Mouse (Mus musculus): Measurements from ENCODE around the gene Pdpr. TPM values are rescaled to one million over a fixed set of nuclear protein-coding genes. Genes with fewer than 3 reads are reported as not detected.

The Pdpr gene
- 14.5 and 14.7 TPM in 2 replicates for polyA plus RNA-seq (2016; fragmentation: Nextera tagmentation; extraction: Ambion mirVana)

DNA sequence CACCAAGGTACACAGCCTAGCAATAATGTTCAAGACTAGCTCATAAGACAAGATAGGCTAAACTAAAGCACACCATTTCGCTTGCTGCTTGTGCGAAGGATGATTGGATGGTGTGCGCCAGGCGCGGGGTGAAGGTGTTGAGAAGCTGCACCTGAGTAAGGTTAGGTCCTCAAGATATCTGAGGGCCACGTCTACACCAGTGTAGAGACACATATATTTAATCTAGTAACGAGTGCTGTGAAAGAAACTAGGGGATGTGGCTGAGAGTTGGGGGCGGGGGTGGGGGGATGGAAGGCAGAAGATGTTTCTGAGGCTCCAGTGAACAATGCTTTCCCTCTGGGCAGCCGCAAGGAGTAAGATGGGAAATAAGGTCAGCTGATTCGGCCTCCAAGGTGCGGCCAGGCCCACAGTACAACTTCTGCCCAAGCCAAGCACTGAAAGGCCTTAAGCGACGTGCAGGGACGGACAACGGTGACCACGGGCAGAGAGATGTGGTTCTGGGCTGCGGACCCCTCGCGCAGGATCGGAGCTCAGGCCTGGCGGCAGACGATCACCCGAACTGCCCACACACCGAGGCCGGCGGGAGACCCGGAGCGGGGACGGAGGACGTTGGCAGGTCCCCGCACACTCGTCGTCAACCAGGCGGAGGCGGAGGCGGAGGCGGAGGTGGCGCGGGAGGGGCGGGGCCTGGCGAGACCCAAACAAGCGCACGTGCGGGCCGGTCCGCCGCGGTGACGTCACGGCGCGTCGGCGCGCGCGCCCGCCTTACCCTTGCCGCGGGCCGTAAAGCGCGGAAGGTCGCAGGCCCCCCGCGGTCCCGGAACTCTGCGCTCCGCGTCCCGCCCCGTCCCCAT lies at the start of gene Pdpr:
Gene Pdpr, plus strand, starts transcription at position 766 of the 854 bp plus-strand sequence.
- Histone ChIP-seq H3K27ac (peak within 1 kb of the TSS; percentile 62), H3K27me3 (no peaks in the 10 kb centered on the region), H3K36me3 (no peaks in the 10 kb centered on the region), H3K4me1 (replicated peaks) (peaks cover 5% of the 10 kb centered on the region), H3K4me2 (peak within 1 kb of the TSS; percentile 79), H3K4me3 (replicated peaks) (peak within 1 kb of the TSS; percentile 66), H3K9me3 (no peaks in the 10 kb centered on the region), H3K9ac (replicated peaks) (peak within 1 kb of the TSS; percentile 70)
- ATAC-seq (ENCODE audit: insufficient number of reproducible peaks, insufficient read depth, low FRiP score, low TSS enrichment, low read depth), result peak; percentile 83
- WGBS, result 11% methylated on average over 33 of the region's 72 CpGs

DNA sequence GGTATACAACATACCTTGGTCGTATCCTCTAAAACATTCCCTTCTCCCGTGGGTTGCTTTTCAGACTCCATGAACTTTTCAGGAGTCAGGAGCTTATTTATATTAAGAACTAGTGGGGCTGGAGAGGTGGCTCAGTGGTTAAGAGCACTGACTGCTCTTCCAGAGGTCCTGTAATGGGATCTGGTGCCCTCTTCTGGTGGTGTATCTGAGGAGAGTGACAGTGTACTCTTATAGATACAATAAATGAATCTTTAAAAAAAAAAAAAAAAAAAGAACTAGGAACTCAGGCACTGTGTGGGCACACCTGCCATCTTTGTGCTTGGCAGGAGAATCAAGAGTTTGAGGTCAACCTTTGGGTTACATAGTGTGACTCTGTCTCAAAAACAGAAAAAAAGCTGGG lies 45.7 kb upstream of the Pdpr start:
- Histone ChIP-seq H3K4me3 (replicated peaks) (no peak overlapping the region), H3K4me2 (no peak overlapping the region), H3K27me3 (no peaks in the 10 kb centered on the region), H3K9ac (replicated peaks) (no peak overlapping the region), H3K27ac (no peak overlapping the region), H3K36me3 (peaks cover 99% of the 10 kb centered on the region), H3K4me1 (replicated peaks) (no peaks in the 10 kb centered on the region), H3K9me3 (no peaks in the 10 kb centered on the region)
- WGBS, result 95% methylated on average over 2 of the region's 2 CpGs
- no peak for ATAC-seq (ENCODE audit: insufficient number of reproducible peaks, insufficient read depth, low FRiP score, low TSS enrichment, low read depth)

DNA sequence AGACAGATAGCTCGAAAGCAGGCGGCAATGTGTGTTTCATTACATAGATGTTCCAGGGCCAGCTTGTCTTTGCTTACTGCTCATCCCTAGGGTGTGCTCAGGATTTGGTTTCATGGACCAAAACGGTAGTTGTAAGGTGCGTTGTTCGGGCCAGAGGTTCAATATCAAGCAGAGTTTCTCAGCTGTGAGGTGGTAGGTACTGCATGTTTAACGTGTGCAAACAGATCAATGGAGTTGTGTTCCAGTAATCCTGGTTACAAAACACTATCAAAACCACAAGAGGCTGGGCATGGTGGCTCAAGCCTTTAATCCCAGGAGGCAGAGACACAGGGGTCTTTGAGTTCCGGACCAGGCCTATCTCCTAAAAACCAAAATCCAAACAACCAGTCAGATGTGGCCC lies 45.3 kb upstream of the Pdpr start:
- H3K27ac ChIP-seq, result no peak overlapping the region
- no peak for ATAC-seq (ENCODE audit: insufficient number of reproducible peaks, insufficient read depth, low FRiP score, low TSS enrichment, low read depth)
- no peaks in the 10 kb centered on the region for H3K27me3 ChIP-seq
- H3K9ac ChIP-seq (replicated peaks), result no peak overlapping the region
- H3K36me3 ChIP-seq, result peaks cover 99% of the 10 kb centered on the region
- H3K9me3 ChIP-seq, result no peaks in the 10 kb centered on the region
- H3K4me3 ChIP-seq (replicated peaks), result no peak overlapping the region
- H3K4me1 ChIP-seq (replicated peaks), result no peaks in the 10 kb centered on the region
- 94% methylated on average over 7 of the region's 7 CpGs for WGBS
- H3K4me2 ChIP-seq, result no peak overlapping the region

DNA sequence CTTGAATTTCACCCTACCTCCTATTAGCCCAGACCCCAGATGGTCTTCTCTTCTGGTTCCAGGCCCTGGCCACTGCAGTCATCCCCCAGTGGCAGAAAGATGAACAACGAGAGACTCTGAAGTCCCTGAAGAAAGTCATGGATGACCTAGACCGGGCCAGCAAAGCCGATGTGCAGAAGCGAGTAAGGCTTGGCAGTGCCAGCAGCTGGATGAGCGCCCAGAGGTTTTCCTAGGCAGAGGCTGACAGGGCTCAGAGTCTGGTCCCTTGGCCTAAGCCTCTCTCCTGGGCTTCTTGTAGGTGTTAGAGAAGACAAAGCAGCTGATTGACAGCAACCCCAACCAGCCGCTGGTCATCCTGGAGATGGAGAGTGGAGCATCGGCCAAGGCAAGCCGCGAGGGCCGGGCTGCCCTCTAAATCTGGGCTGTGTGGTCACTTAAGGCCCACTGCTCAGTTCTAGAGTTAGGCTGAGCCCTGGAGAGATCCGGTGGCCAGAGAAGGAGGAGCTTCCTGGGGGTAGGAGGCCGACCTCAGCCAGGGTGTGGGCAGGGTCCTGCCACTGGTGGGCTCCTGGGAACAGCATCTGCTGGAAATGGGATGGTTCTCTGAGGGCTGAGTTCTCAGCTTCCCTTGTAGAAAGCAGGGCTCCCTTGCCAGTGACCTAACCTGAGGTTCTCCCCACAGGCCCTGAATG lies 40.5 kb upstream of the Pdpr start:
- no peak overlapping the region for H3K27ac ChIP-seq
- no peaks in the 10 kb centered on the region for H3K27me3 ChIP-seq
- H3K4me2 ChIP-seq, result no peak overlapping the region
- 95% methylated on average over 12 of the region's 12 CpGs for WGBS
- no peak overlapping the region for H3K4me3 ChIP-seq (replicated peaks)
- no peak overlapping the region for H3K9ac ChIP-seq (replicated peaks)
- H3K4me1 ChIP-seq (replicated peaks), result peaks cover 14% of the 10 kb centered on the region
- ATAC-seq (ENCODE audit: insufficient number of reproducible peaks, insufficient read depth, low FRiP score, low TSS enrichment, low read depth), result no peak
- no peaks in the 10 kb centered on the region for H3K9me3 ChIP-seq
- peaks cover 80% of the 10 kb centered on the region for H3K36me3 ChIP-seq

DNA sequence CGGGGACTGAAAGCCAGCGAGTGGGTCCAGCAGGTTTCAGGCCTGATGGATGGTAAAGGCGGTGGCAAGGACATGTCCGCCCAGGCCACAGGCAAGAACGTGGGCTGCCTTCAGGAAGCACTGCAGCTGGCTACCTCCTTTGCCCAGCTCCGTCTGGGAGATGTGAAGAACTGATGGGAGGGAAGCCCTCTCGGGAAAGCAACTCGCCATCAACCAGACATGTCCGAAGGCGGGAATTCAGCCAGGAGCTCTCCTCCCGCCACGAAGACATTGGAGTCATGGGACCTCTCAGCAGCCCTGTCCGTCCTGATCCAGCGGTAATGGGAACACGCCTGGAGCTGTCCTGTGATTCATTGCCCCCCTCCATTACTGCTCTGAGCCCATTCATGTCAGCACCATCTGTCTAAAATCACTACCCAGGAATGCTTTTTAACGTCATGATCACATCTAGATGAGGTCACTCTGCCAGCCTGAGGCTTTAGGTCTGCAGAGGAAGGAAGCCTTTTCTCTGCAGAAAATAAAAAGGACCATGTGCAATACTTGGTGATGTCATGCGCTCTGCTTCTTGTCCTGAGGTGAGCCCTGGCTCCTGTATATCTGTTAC lies 39.3 kb upstream of the Pdpr start:
- 93% methylated on average over 17 of the region's 17 CpGs for whole genome bisulfite sequencing
- Histone ChIP-seq H3K27ac (no peak overlapping the region), H3K4me1 (replicated peaks) (peaks cover 14% of the 10 kb centered on the region), H3K27me3 (no peaks in the 10 kb centered on the region), H3K9ac (replicated peaks) (no peak overlapping the region), H3K4me2 (no peak overlapping the region), H3K9me3 (no peaks in the 10 kb centered on the region), H3K36me3 (peaks cover 70% of the 10 kb centered on the region), H3K4me3 (replicated peaks) (no peak overlapping the region)
- ATAC-seq (ENCODE audit: insufficient number of reproducible peaks, insufficient read depth, low FRiP score, low TSS enrichment, low read depth), result no peak

DNA sequence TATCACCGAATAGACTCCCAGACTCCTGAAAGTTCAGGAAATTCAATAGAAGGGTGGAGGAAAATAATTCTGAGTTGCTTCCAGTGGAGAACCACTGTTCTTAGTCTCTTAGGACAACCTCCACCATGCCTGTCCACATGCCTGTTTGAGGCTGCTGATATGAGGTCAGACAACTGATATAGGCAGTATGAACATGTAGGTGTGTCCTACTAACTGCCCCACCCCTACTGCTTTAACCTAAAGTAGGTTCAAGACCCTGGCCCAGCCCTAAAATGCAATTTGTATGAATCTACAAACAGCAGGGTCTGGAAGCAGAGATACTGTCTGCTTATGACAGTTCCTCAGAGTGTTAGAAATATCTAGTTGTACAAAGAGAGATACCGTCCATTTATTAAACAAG lies 38.8 kb upstream of the Pdpr start:
- no peaks in the 10 kb centered on the region for H3K9me3 ChIP-seq
- 0 out of 2 replicates have a peak, but pooled peaks have one; percentile 2 for ATAC-seq (ENCODE audit: insufficient number of reproducible peaks, insufficient read depth, low FRiP score, low TSS enrichment, low read depth)
- no peak overlapping the region for H3K27ac ChIP-seq
- WGBS, result 65% methylated on average over 2 of the region's 2 CpGs
- H3K36me3 ChIP-seq, result peaks cover 64% of the 10 kb centered on the region
- H3K4me3 ChIP-seq (replicated peaks), result peak overlapping the region; percentile 95; the same call in 1 of the 2 replicates
- no peak overlapping the region for H3K4me2 ChIP-seq
- H3K4me1 ChIP-seq (replicated peaks), result peaks cover 14% of the 10 kb centered on the region
- H3K27me3 ChIP-seq, result peaks cover under 1% of the 10 kb centered on the region; the same call in 1 of the 2 replicates
- H3K9ac ChIP-seq (replicated peaks), result no peak overlapping the region

DNA sequence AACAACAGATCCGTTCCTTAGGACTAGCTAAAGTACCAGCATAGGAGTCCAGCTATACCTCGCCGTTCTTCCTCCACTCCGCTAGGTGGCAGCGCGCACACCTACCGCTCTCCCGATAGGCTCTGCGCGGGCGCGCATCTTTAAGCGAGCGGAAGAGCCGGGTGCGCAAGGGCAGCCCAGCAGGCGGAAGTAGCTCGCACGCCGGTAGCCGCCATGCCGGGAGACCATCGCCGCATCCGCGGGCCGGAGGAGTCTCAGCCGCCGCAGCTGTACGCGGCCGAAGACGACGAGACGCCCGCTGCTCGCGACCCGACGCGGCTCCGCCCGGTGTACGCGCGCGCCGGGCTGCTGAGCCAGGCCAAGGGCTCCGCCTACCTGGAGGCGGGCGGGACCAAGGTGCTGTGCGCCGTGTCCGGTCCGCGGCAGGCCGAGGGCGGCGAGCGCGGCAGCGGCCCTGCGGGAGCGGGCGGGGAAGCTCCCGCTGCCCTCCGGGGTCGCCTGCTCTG lies 38.2 kb upstream of the Pdpr start, which contains the start of gene Exosc6:
Gene Exosc6, plus strand, starts transcription at position 182 of the 506 bp plus-strand sequence.
- Histone ChIP-seq H3K36me3 (peaks cover 60% of the 10 kb centered on the region), H3K4me1 (replicated peaks) (peaks cover 20% of the 10 kb centered on the region), H3K27ac (peak within 1 kb of the TSS; percentile 88), H3K9ac (replicated peaks) (peak within 1 kb of the TSS; percentile 94), H3K4me2 (peak within 1 kb of the TSS; percentile 99), H3K4me3 (replicated peaks) (peak within 1 kb of the TSS; percentile 95), H3K9me3 (no peaks in the 10 kb centered on the region), H3K27me3 (peaks cover 5% of the 10 kb centered on the region; the same call in 1 of the 2 replicates)
- under 1% methylated on average over 68 of the region's 68 CpGs for WGBS
- peak; percentile 92 for ATAC-seq (ENCODE audit: insufficient number of reproducible peaks, insufficient read depth, low FRiP score, low TSS enrichment, low read depth)

DNA sequence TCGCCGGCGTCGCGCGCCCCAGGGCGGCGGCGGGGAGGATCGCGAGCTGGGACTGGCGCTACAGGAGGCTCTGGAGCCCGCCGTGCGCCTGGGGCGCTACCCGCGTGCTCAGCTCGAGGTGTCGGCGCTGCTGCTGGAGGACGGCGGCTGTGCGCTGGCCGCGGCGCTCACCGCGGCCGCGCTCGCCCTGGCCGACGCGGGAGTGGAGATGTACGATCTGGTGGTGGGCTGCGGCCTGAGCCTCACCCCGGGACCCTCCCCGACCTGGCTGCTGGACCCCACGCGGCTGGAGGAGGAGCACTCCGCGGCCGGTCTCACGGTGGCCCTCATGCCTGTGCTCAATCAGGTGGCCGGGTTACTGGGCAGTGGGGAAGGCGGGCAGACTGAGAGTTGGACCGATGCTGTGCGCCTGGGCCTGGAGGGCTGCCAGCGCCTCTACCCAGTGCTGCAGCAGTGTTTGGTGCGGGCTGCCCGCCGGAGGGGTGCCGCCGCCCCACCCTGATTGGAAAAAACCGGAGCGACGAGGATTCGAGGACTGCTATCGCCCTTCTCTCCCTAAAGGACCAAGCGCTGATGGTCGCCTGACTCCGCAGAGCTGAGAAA lies 37.6 kb upstream of the Pdpr start:
- peak; percentile 16; the same call in 1 of the 2 replicates for ATAC-seq (ENCODE audit: insufficient number of reproducible peaks, insufficient read depth, low FRiP score, low TSS enrichment, low read depth)
- Histone ChIP-seq H3K4me1 (replicated peaks) (peaks cover 24% of the 10 kb centered on the region), H3K9me3 (no peaks in the 10 kb centered on the region), H3K36me3 (peaks cover 54% of the 10 kb centered on the region), H3K4me2 (peak overlapping the region; percentile 99), H3K9ac (replicated peaks) (peak overlapping the region; percentile 94), H3K27me3 (peaks cover 5% of the 10 kb centered on the region; the same call in 1 of the 2 replicates), H3K27ac (peak overlapping the region; percentile 88), H3K4me3 (replicated peaks) (peak overlapping the region; percentile 95)
- WGBS, result under 1% methylated on average over 63 of the region's 63 CpGs

DNA sequence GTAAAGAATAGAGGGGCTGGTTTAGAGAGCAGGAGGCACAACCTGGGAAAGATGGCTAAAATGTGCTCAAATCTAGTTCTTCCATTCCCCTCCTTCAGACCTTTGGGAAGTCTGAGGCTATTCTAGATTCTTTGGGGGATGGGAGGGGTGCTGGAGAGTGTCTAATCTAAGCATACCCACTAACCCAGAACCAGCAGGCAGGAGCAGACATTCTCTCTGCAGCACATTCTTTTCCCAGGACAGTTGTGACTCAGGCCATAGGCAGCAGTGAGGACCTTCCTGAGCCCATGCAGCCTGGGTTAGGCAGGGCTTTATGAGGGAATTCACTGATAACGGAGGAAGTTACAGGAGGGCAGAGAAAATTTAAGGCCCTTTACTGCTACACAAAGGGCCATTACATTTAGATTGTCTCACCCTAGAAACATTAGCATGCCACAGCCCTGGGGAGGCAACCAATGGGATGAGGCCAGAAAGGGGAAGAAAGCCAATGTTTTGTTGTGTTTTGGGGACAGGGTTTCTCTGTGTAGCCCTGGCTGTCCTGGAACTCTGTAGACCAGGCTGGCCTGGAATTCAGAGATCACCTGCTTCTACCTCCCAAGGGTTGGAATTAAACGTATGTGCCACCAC lies 35.4 kb upstream of the Pdpr start:
- H3K9me3 ChIP-seq, result no peaks in the 10 kb centered on the region
- peaks cover 24% of the 10 kb centered on the region for H3K4me1 ChIP-seq (replicated peaks)
- ATAC-seq (ENCODE audit: insufficient number of reproducible peaks, insufficient read depth, low FRiP score, low TSS enrichment, low read depth), result no peak
- H3K27me3 ChIP-seq, result peaks cover 5% of the 10 kb centered on the region; the same call in 1 of the 2 replicates
- H3K36me3 ChIP-seq, result peaks cover 31% of the 10 kb centered on the region
- no peak overlapping the region for H3K27ac ChIP-seq
- no peak overlapping the region for H3K4me3 ChIP-seq (replicated peaks)
- H3K4me2 ChIP-seq, result no peak overlapping the region
- no peak overlapping the region for H3K9ac ChIP-seq (replicated peaks)
- WGBS, result 52% methylated on average over 2 of the region's 2 CpGs

DNA sequence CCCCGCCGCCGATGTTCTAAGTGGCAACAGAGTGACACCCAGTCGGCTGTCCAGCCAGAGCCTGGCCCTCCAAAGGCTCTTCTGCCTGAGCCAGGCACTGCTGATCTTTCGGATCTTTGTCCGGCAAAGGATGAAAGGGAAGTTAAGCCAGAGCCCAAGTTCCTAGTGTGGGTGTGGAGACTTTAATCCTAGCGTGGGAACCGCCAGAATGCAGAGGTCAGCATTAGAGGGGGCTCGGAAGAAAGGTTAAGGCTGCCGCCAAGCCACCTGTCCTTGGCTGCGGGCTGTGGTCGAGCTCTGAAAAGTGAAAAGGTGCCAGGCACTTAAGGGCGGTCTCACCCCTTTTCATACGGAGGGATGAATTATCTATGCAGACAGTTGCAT lies 32.8 kb upstream of the Pdpr start:
- Histone ChIP-seq H3K4me2 (peak overlapping the region; percentile 77), H3K27me3 (peaks cover 5% of the 10 kb centered on the region), H3K4me1 (replicated peaks) (peaks cover 24% of the 10 kb centered on the region), H3K4me3 (replicated peaks) (peak overlapping the region; percentile 66), H3K36me3 (peaks cover 13% of the 10 kb centered on the region), H3K9me3 (no peaks in the 10 kb centered on the region), H3K9ac (replicated peaks) (peak overlapping the region; percentile 65), H3K27ac (no peak overlapping the region)
- ATAC-seq (ENCODE audit: insufficient number of reproducible peaks, insufficient read depth, low FRiP score, low TSS enrichment, low read depth), result no peak
- WGBS, result 1% methylated on average over 14 of the region's 14 CpGs
